Mouse (Mus musculus): ENCODE results near the gene Vmn1r4. TPM values are rescaled to one million over a fixed set of nuclear protein-coding genes. Genes with fewer than 3 reads are reported as not detected.
A peak's percentile ranks its signal among the peaks of the same experiment; 100 is the strongest.

Vmn1r4 gene
- polyA plus RNA-seq, 1 experiment from 2014 or later, result 0.64 TPM

- Histone ChIP-seq H3K4me3 (ENCODE audit: low read depth, low read length) (no peak overlapping the region), H3K4me1 (ENCODE audit: control insufficient read depth, insufficient read depth, low read length) (peaks cover 12% of the 10 kb centered on the region), H3K27ac (ENCODE audit: low read depth, low read length) (no peak overlapping the region), H3K36me3 (ENCODE audit: control insufficient read depth, insufficient read depth, low read length) (no peaks in the 10 kb centered on the region), H3K27me3 (ENCODE audit: control insufficient read depth, insufficient read depth, low read length) (no peaks in the 10 kb centered on the region), H3K4me2 (ENCODE audit: low read depth, low read length) (no peak overlapping the region), H3K9me3 (ENCODE audit: control insufficient read depth, low read length) (no peaks in the 10 kb centered on the region), H3K9ac (replicated peaks; ENCODE audit: low read depth, low read length) (no peak overlapping the region)
- no peak for ATAC-seq (ENCODE audit: low read depth)
- 11% methylated on average over 4 of the region's 4 CpGs for WGBS
These were observed 14.9 kb upstream of the Vmn1r4 start for GRCm38 (mm10) chr6:56908912-56909311.

- H3K4me2 ChIP-seq (ENCODE audit: low read depth, low read length), result no peak overlapping the region
- no peak overlapping the region for H3K9ac ChIP-seq (replicated peaks; ENCODE audit: low read depth, low read length)
- no peak overlapping the region for H3K27ac ChIP-seq (ENCODE audit: low read depth, low read length)
- H3K27me3 ChIP-seq (ENCODE audit: control insufficient read depth, insufficient read depth, low read length), result no peaks in the 10 kb centered on the region
- 87% methylated on average over 2 of the region's 2 CpGs for WGBS
- H3K36me3 ChIP-seq (ENCODE audit: control insufficient read depth, insufficient read depth, low read length), result no peaks in the 10 kb centered on the region
- H3K4me3 ChIP-seq (ENCODE audit: low read depth, low read length), result no peak overlapping the region
- ATAC-seq (ENCODE audit: low read depth), result no peak
- H3K4me1 ChIP-seq (ENCODE audit: control insufficient read depth, insufficient read depth, low read length), result no peaks in the 10 kb centered on the region
- H3K9me3 ChIP-seq (ENCODE audit: control insufficient read depth, low read length), result no peaks in the 10 kb centered on the region
These were observed 12.9 kb upstream of the Vmn1r4 start for GRCm38 (mm10) chr6:56910910-56911309.

- Histone ChIP-seq H3K9me3 (ENCODE audit: control insufficient read depth, low read length) (no peaks in the 10 kb centered on the region), H3K4me1 (ENCODE audit: control insufficient read depth, insufficient read depth, low read length) (no peaks in the 10 kb centered on the region), H3K36me3 (ENCODE audit: control insufficient read depth, insufficient read depth, low read length) (no peaks in the 10 kb centered on the region), H3K9ac (replicated peaks; ENCODE audit: low read depth, low read length) (no peak overlapping the region), H3K27me3 (ENCODE audit: control insufficient read depth, insufficient read depth, low read length) (no peaks in the 10 kb centered on the region), H3K27ac (ENCODE audit: low read depth, low read length) (no peak overlapping the region), H3K4me3 (ENCODE audit: low read depth, low read length) (no peak overlapping the region), H3K4me2 (ENCODE audit: low read depth, low read length) (no peak overlapping the region)
- ATAC-seq (ENCODE audit: low read depth), result no peak
- 60% methylated on average over 2 of the region's 2 CpGs for WGBS
These were observed 10.5 kb upstream of the Vmn1r4 start for GRCm38 (mm10) chr6:56913092-56913858.

- Histone ChIP-seq H3K4me1 (ENCODE audit: control insufficient read depth, insufficient read depth, low read length) (no peaks in the 10 kb centered on the region), H3K27ac (ENCODE audit: low read depth, low read length) (no peak overlapping the region), H3K27me3 (ENCODE audit: control insufficient read depth, insufficient read depth, low read length) (no peaks in the 10 kb centered on the region), H3K4me2 (ENCODE audit: low read depth, low read length) (no peak overlapping the region), H3K9ac (replicated peaks; ENCODE audit: low read depth, low read length) (no peak overlapping the region), H3K4me3 (ENCODE audit: low read depth, low read length) (no peak overlapping the region), H3K9me3 (ENCODE audit: control insufficient read depth, low read length) (no peaks in the 10 kb centered on the region), H3K36me3 (ENCODE audit: control insufficient read depth, insufficient read depth, low read length) (no peaks in the 10 kb centered on the region)
- no peak for ATAC-seq (ENCODE audit: low read depth)
- 80% methylated on average over 2 of the region's 2 CpGs for WGBS
These were observed 7.5 kb upstream of the Vmn1r4 start for GRCm38 (mm10) chr6:56916279-56916678.

- H3K4me3 ChIP-seq (ENCODE audit: low read depth, low read length), result no peak overlapping the region
- ATAC-seq (ENCODE audit: low read depth), result no peak
- H3K27ac ChIP-seq (ENCODE audit: low read depth, low read length), result no peak overlapping the region
- H3K9me3 ChIP-seq (ENCODE audit: control insufficient read depth, low read length), result no peaks in the 10 kb centered on the region
- 86% methylated on average over 12 of the region's 12 CpGs for WGBS
- no peak overlapping the region for H3K4me2 ChIP-seq (ENCODE audit: low read depth, low read length)
- no peak overlapping the region for H3K9ac ChIP-seq (replicated peaks; ENCODE audit: low read depth, low read length)
- no peaks in the 10 kb centered on the region for H3K27me3 ChIP-seq (ENCODE audit: control insufficient read depth, insufficient read depth, low read length)
- H3K36me3 ChIP-seq (ENCODE audit: control insufficient read depth, insufficient read depth, low read length), result no peaks in the 10 kb centered on the region
- H3K4me1 ChIP-seq (ENCODE audit: control insufficient read depth, insufficient read depth, low read length), result 0 out of 2 replicates have a peak, but pooled peaks cover 5% of the 10 kb centered on the region
These were observed 6.0 kb upstream of the Vmn1r4 start for GRCm38 (mm10) chr6:56917578-56918368.

- Histone ChIP-seq H3K4me3 (ENCODE audit: low read depth, low read length) (no peak overlapping the region), H3K4me1 (ENCODE audit: control insufficient read depth, insufficient read depth, low read length) (0 out of 2 replicates have a peak, but pooled peaks cover 5% of the 10 kb centered on the region), H3K27ac (ENCODE audit: low read depth, low read length) (no peak overlapping the region), H3K36me3 (ENCODE audit: control insufficient read depth, insufficient read depth, low read length) (no peaks in the 10 kb centered on the region), H3K9ac (replicated peaks; ENCODE audit: low read depth, low read length) (no peak overlapping the region), H3K4me2 (ENCODE audit: low read depth, low read length) (no peak overlapping the region), H3K9me3 (ENCODE audit: control insufficient read depth, low read length) (no peaks in the 10 kb centered on the region), H3K27me3 (ENCODE audit: control insufficient read depth, insufficient read depth, low read length) (no peaks in the 10 kb centered on the region)
- WGBS, result 95% methylated on average over 7 of the region's 7 CpGs
- no peak for ATAC-seq (ENCODE audit: low read depth)
These were observed 4.3 kb upstream of the Vmn1r4 start for GRCm38 (mm10) chr6:56919330-56920044.

GRCm38 (mm10) chr6:56920222-56921092 lies 3.4 kb upstream of the Vmn1r4 start:
- no peaks in the 10 kb centered on the region for H3K36me3 ChIP-seq (ENCODE audit: control insufficient read depth, insufficient read depth, low read length)
- no peak overlapping the region for H3K4me3 ChIP-seq (ENCODE audit: low read depth, low read length)
- no peak for ATAC-seq (ENCODE audit: low read depth)
- H3K9me3 ChIP-seq (ENCODE audit: control insufficient read depth, low read length), result no peaks in the 10 kb centered on the region
- H3K27me3 ChIP-seq (ENCODE audit: control insufficient read depth, insufficient read depth, low read length), result no peaks in the 10 kb centered on the region
- H3K9ac ChIP-seq (replicated peaks; ENCODE audit: low read depth, low read length), result no peak overlapping the region
- H3K27ac ChIP-seq (ENCODE audit: low read depth, low read length), result no peak overlapping the region
- H3K4me2 ChIP-seq (ENCODE audit: low read depth, low read length), result no peak overlapping the region
- WGBS, result 89% methylated on average over 12 of the region's 12 CpGs
- peaks cover 10% of the 10 kb centered on the region; the same call in 1 of the 2 replicates for H3K4me1 ChIP-seq (ENCODE audit: control insufficient read depth, insufficient read depth, low read length)

- Histone ChIP-seq H3K27ac (ENCODE audit: low read depth, low read length) (peak overlapping the region; percentile 80), H3K4me3 (ENCODE audit: low read depth, low read length) (peak overlapping the region; percentile 69), H3K4me1 (ENCODE audit: control insufficient read depth, insufficient read depth, low read length) (peaks cover 10% of the 10 kb centered on the region; the same call in 1 of the 2 replicates), H3K9me3 (ENCODE audit: control insufficient read depth, low read length) (no peaks in the 10 kb centered on the region), H3K27me3 (ENCODE audit: control insufficient read depth, insufficient read depth, low read length) (no peaks in the 10 kb centered on the region), H3K36me3 (ENCODE audit: control insufficient read depth, insufficient read depth, low read length) (no peaks in the 10 kb centered on the region), H3K4me2 (ENCODE audit: low read depth, low read length) (peak overlapping the region; percentile 61), H3K9ac (replicated peaks; ENCODE audit: low read depth, low read length) (peak overlapping the region; percentile 72)
- WGBS, result under 1% methylated on average over 25 of the region's 25 CpGs
- no peak for ATAC-seq (ENCODE audit: low read depth)
These were observed 487 bp upstream of the Vmn1r4 start for GRCm38 (mm10) chr6:56923331-56923725.

Measured in neural tube, embryonic 14.5 days (tissue).